Mouse (Mus musculus) hindbrain, embryonic 16.5 days (tissue): Measurements from ENCODE around the gene Rps6kb2. TPM values are rescaled to one million over a fixed set of nuclear protein-coding genes. Genes with fewer than 3 reads are reported as not detected.

Experiments
- ATAC-seq: fragments of 200-750 bp; cut with Nextera tagmentation; 2 replicates; pipeline ENCODE4 v1.8.0; 2017; ENCODE audit warnings: moderate TSS enrichment, moderate library complexity
- H3K27ac ChIP-seq: fragments of 300-500 bp; sonication (generic); 2 replicates; pipeline ENCODE4 v1.5.1; 2014; ENCODE audit warnings: low read depth, mild to moderate bottlenecking, control low read depth, low read length, moderate library complexity
- H3K27me3 ChIP-seq: fragments of 300-500 bp; sonication (generic); replicated peaks from 2 replicates; pipeline ENCODE4 v1.6.1; 2014; ENCODE audit warnings: low read length; ENCODE audit not compliant: control insufficient read depth, insufficient read depth
- H3K36me3 ChIP-seq: fragments of 300-500 bp; sonication (generic); 2 replicates; pipeline ENCODE4 v1.6.1; 2014; ENCODE audit warnings: mild to moderate bottlenecking, low read length, moderate library complexity, mixed read lengths; ENCODE audit not compliant: control insufficient read depth, insufficient read depth
- H3K4me1 ChIP-seq: fragments of 300-500 bp; sonication (generic); 2 replicates; pipeline ENCODE4 v1.6.1; 2014; ENCODE audit warnings: low read depth, low read length; ENCODE audit not compliant: control insufficient read depth, insufficient read depth
- H3K4me2 ChIP-seq: fragments of 300-500 bp; sonication (generic); 2 replicates; pipeline ENCODE4 v1.6.1; 2014; ENCODE audit warnings: mild to moderate bottlenecking, low read length, control low read depth, moderate library complexity
- H3K4me3 ChIP-seq: fragments of 300-500 bp; sonication (generic); 2 replicates; pipeline ENCODE4 v1.5.1; 2014; ENCODE audit warnings: mild to moderate bottlenecking, low read length, control low read depth, moderate library complexity
- H3K9ac ChIP-seq: fragments of 300-500 bp; sonication (generic); 2 replicates; pipeline ENCODE4 v1.6.1; 2014; ENCODE audit warnings: low read depth, mild to moderate bottlenecking, control low read depth, low read length, moderate library complexity
- H3K9me3 ChIP-seq: fragments of 300-500 bp; sonication (generic); 2 replicates; pipeline ENCODE4 v1.6.1; 2014; ENCODE audit warnings: mild to moderate bottlenecking, low read length, moderate library complexity; ENCODE audit not compliant: control insufficient read depth
- WGBS: fragments of 180-500 bp; shearing (Covaris S2); extraction: QIAGEN DNeasy Blood & Tissue Kit; methylation state at CpG from one replicate; pipeline ENCODE4 v1.1.7; 2014; 5-methylcytosine and 5-hydroxymethylcytosine counted together
- polyA plus RNA-seq: library from polyadenylated mRNA; unstranded; fragments of >200 nt; fragmentation: Nextera tagmentation; extraction: Ambion mirVana; gene quantifications from 2 replicates; pipeline ENCODE4 v1.2.1, GENCODE M21; 2015

The Rps6kb2 gene
- polyA plus RNA-seq, 1 experiment from 2014 or later: 54.1 TPM

DNA sequence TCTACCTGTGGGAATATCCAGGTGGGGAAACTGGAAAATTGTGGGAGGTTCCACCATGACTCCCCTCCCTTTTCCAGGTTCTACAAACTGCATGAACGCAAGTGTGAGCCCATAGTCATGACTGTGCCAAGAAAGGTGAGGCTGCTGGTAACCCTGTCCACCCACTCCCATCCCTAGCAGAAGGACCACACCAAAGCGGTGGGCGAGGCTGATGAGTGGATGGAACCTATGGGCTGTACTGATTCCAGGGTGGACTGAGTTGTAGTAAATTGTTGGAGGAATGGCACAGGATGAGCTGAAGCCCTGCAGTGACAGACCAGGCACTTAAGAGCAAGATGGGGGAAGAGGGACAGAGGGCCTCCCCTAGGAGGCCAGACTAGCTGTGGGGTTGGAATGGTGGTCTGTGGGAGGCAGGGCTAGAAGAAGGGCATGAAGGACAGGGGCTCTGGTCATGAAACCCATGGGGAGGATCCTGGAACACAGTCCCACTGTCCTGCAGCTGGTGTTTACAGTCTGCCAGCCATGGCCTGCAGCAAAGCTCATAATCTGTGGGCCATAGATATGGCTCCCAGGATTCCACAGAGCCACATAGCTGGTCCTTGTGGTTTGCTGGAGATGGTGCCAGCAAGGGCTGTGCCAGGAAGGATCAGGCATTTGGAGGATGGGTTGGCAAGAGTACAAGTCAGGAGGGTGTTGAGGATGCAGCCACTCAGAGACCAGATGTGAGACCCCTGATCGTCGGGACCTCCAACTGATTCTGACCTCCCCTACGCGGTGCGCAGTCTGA lies 10.5 kb downstream of the Rps6kb2 start:
- ATAC-seq: no peak
- Histone ChIP-seq H3K36me3 (peaks cover 24% of the 10 kb centered on the region), H3K4me1 (peaks cover 19% of the 10 kb centered on the region), H3K4me2 (no peak overlapping the region), H3K27me3 (no peaks in the 10 kb centered on the region), H3K9me3 (no peaks in the 10 kb centered on the region), H3K9ac (no peak overlapping the region), H3K27ac (peak overlapping the region; percentile 23; the same call in 1 of the 2 replicates), H3K4me3 (no peak overlapping the region)
- WGBS: 82% methylated on average over 8 of the region's 8 CpGs

DNA sequence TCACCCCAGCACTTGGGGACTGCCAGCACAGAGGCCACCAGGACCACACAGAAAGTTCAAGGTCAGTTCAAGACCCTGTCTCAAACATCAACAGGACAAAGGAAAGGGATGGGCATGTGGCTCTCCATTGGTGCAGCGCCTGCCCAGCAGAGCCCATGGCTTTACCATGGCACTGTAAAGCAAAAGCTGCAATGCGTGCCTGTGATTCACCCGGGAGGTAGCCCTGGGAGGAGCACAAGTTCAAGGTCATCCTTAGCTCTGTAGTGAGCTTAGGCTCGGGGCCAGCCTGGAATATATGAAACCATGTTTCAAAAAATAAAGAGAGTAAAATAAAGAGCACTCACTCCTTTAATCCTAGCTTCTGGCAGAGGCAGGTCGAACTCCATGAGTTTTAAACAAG lies 11.3 kb downstream of the Rps6kb2 start:
- Histone ChIP-seq H3K27me3 (no peaks in the 10 kb centered on the region), H3K4me3 (no peak overlapping the region), H3K9me3 (no peaks in the 10 kb centered on the region), H3K36me3 (peaks cover 19% of the 10 kb centered on the region), H3K27ac (no peak overlapping the region), H3K4me1 (peaks cover 20% of the 10 kb centered on the region), H3K4me2 (no peak overlapping the region), H3K9ac (no peak overlapping the region)
- no peak for ATAC-seq
- 87% methylated on average over 5 of the region's 5 CpGs for WGBS

DNA sequence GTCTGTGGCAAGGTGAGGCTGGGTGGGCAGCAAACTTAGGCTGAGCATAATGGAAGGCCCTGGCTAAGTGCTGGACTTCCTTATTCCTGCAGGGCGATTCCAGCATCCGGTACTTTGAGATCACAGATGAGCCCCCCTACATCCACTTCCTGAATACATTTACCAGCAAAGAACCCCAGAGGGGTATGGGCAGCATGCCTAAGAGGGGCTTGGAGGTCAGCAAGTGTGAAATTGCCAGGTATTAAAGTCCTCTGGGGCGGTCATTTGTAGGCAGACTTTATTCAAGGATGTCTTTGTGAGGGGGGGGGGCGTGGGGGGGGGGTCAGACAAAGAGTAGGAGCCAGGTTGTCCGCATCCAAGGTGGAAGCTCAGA lies 11.7 kb downstream of the Rps6kb2 start:
- Histone ChIP-seq H3K4me1 (peaks cover 20% of the 10 kb centered on the region), H3K4me2 (no peak overlapping the region), H3K36me3 (peaks cover 16% of the 10 kb centered on the region), H3K9me3 (no peaks in the 10 kb centered on the region), H3K27me3 (no peaks in the 10 kb centered on the region), H3K9ac (no peak overlapping the region), H3K4me3 (no peak overlapping the region), H3K27ac (no peak overlapping the region)
- ATAC-seq: no peak
- WGBS: 74% methylated on average over 5 of the region's 5 CpGs

DNA sequence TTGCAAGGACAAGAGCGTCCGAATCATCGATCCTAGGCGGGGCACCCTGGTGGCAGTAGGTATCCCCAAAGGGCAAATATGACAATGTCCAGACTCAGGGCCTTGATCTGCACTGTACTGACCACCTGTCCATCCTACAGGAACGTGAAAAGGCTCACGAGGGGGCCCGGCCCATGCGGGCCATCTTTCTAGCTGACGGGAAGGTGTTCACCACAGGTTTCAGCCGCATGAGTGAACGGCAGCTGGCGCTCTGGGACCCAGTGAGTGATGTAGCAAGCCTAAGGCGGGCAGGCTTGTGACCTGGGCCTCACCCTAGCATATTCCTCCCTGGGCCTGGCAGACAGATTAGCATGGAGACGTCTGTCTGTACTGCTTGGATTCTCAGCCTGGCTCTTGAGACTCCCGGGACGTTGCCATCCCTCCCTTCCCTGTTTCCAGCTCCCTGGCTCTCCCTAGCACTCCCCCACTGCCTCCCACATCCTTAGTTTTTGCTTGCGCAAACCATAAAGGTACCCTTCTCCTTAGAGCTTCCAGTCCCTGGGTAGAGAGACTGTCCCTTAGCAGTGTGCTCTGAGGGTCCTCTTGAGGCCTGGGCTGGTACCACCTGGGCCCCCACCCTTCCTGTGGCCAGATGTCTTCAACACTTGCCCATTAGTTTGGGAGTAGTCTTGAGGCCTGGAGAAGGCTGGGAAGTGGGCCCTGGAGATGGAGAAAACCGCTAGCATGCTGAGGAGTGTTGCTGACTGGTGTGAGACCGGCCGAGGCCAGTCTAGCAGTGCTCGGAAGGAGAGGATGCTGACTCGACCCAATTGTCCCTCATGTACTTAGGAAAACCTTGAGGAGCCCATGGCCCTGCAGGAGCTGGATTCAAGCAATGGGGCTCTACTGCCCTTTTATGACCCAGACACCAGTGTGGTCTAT lies 12.3 kb downstream of the Rps6kb2 start:
- peaks cover 20% of the 10 kb centered on the region for H3K4me1 ChIP-seq
- H3K27ac ChIP-seq: no peak overlapping the region
- ATAC-seq: no peak
- H3K9ac ChIP-seq: no peak overlapping the region
- no peak overlapping the region for H3K4me2 ChIP-seq
- H3K9me3 ChIP-seq: no peaks in the 10 kb centered on the region
- WGBS: 91% methylated on average over 22 of the region's 22 CpGs
- H3K4me3 ChIP-seq: no peak overlapping the region
- H3K36me3 ChIP-seq: peaks cover 10% of the 10 kb centered on the region
- H3K27me3 ChIP-seq: no peaks in the 10 kb centered on the region

DNA sequence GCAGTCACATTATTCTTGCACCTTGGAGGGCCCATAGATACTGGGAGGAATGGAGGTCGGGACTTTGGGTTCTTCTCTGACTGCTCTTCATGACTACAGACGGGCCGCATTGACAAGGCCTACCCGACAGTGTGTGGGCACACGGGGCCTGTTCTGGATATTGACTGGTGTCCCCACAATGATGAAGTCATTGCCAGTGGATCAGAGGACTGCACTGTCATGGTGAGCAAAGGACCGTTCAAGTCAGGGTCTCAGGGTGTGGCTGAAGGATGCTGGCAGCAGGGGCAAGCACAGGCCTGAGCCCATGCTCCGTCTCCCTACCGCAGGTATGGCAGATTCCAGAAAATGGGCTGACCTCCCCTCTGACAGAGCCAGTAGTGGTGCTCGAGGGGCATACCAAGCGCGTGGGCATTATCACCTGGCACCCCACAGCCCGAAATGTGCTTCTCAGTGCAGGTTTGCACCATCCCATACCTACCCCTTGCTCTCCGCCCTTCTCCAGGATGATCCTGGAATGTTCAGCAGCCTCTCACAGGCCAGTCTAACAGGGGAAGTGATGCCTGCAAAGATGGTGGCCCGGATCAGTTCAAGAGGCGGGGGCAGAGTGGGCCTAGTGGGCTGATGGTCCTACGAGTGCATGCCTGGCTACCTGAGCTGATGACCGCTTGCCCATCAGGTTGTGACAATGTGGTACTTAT lies 13.2 kb downstream of the Rps6kb2 start:
- Histone ChIP-seq H3K27me3 (no peaks in the 10 kb centered on the region), H3K36me3 (peaks cover 9% of the 10 kb centered on the region), H3K9me3 (no peaks in the 10 kb centered on the region), H3K4me3 (no peak overlapping the region), H3K4me1 (peaks cover 20% of the 10 kb centered on the region), H3K27ac (no peak overlapping the region), H3K9ac (no peak overlapping the region), H3K4me2 (peak overlapping the region; percentile 76)
- 97% methylated on average over 17 of the region's 17 CpGs for WGBS
- no peak for ATAC-seq

DNA sequence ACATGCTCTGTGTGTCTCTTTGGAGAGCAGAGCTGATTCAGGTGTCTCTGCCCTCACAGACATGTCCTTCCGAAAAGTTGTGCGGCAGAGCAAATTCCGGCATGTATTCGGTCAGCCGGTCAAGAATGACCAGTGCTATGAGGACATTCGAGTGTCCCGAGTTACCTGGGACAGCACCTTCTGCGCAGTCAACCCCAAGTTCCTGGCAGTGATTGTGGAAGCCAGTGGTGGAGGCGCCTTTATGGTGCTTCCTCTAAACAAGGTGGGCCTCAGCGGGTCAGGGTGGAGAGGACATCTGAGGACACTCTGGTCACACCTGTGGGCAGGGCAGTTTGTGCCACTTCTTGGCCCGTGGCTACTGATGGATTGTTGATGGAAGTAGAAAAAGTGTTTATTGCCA lies 13.9 kb downstream of the Rps6kb2 start:
- Histone ChIP-seq H3K27ac (no peak overlapping the region), H3K4me1 (peaks cover 20% of the 10 kb centered on the region), H3K4me3 (peak overlapping the region; percentile 90), H3K9me3 (no peaks in the 10 kb centered on the region), H3K9ac (peak overlapping the region; percentile 94), H3K4me2 (peak overlapping the region; percentile 76), H3K36me3 (peaks cover 9% of the 10 kb centered on the region), H3K27me3 (no peaks in the 10 kb centered on the region)
- no peak for ATAC-seq
- 91% methylated on average over 11 of the region's 11 CpGs for WGBS

DNA sequence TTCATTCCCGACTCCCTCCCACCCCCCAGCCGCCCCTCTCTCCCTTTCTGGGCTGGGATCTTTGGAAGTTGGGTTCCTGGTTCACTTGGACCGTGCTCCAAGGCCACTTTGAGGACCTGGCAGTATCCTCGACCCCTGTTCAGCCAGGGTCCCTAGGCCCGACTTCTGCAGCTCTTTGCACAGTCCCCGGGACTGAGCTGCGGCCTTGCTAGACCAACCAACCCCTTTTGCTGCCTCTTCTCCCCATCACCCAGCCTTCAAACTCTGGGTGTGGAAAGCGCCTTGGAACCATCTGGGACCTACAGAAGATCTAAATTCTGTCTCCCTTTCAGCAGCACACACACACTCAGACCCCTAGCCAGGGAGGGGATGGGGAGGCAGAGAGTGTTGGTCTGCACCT lies 14.3 kb downstream of the Rps6kb2 start:
- peak; percentile 14; the same call in 1 of the 2 replicates for ATAC-seq

DNA sequence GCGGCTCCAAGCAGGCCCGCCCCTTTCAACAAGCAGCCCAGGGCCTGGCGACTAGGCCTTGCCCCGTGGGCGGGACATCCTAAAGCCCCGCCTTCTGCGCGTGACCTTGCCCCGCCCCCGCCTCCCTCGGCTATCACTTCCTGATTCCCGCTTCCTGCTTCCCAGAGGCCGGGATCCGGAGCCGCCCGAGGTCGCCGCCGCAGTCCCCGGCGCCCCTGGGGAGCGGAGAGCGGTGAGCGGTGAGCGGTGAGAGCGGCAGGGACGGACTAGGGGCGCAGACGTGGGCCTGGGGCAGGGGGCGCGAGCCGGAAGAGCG lies 14.7 kb downstream of the Rps6kb2 start, which contains the start of gene Coro1b:
Gene Coro1b (plus strand): TSS at position 129 of the 316 bp plus-strand sequence.
- Histone ChIP-seq H3K9me3 (no peaks in the 10 kb centered on the region), H3K9ac (peak within 1 kb of the TSS; percentile 94), H3K27me3 (no peaks in the 10 kb centered on the region), H3K36me3 (peaks cover 9% of the 10 kb centered on the region), H3K4me3 (peak within 1 kb of the TSS; percentile 90), H3K4me2 (peak within 1 kb of the TSS; percentile 76), H3K4me1 (peaks cover 20% of the 10 kb centered on the region), H3K27ac (peak within 1 kb of the TSS; percentile 79)
- 0% methylated on average over 28 of the region's 33 CpGs for WGBS
- ATAC-seq: peak; percentile 93

More for the DNA sequence above, 14.3 kb downstream of the Rps6kb2 start:
- Histone ChIP-seq H3K9ac (peak overlapping the region; percentile 94), H3K4me2 (peak overlapping the region; percentile 76), H3K9me3 (no peaks in the 10 kb centered on the region), H3K4me1 (peaks cover 20% of the 10 kb centered on the region), H3K36me3 (peaks cover 9% of the 10 kb centered on the region), H3K27ac (peak overlapping the region; percentile 79), H3K27me3 (no peaks in the 10 kb centered on the region), H3K4me3 (peak overlapping the region; percentile 90)
- 3% methylated on average over 7 of the region's 8 CpGs for WGBS
